Mouse (Mus musculus) ES-E14 (cell line): ENCODE data around the gene Aif1.

ENCODE experiments used
- CHD2 ChIP-seq: IDR thresholded peaks from 2 replicates; pipeline ENCODE4 v1.6.1; 2014; ENCODE audit warnings: mild to moderate bottlenecking, low read depth, low read length, inconsistent platforms
- MAFK ChIP-seq: IDR thresholded peaks from 2 replicates; pipeline ENCODE4 v1.6.1; 2014; ENCODE audit warnings: mild to moderate bottlenecking, low read depth, low read length, inconsistent platforms; ENCODE audit not compliant: insufficient read depth
- ZC3H11A ChIP-seq: IDR thresholded peaks from 2 replicates; pipeline ENCODE4 v1.6.1; 2012; ENCODE audit warnings: low read depth, mild to moderate bottlenecking, inconsistent platforms, low read length, borderline replicate concordance
- ZNF384 ChIP-seq: IDR thresholded peaks from 2 replicates; pipeline ENCODE4 v1.6.1; 2012; ENCODE audit warnings: low read depth, low read length, inconsistent platforms

DNA sequence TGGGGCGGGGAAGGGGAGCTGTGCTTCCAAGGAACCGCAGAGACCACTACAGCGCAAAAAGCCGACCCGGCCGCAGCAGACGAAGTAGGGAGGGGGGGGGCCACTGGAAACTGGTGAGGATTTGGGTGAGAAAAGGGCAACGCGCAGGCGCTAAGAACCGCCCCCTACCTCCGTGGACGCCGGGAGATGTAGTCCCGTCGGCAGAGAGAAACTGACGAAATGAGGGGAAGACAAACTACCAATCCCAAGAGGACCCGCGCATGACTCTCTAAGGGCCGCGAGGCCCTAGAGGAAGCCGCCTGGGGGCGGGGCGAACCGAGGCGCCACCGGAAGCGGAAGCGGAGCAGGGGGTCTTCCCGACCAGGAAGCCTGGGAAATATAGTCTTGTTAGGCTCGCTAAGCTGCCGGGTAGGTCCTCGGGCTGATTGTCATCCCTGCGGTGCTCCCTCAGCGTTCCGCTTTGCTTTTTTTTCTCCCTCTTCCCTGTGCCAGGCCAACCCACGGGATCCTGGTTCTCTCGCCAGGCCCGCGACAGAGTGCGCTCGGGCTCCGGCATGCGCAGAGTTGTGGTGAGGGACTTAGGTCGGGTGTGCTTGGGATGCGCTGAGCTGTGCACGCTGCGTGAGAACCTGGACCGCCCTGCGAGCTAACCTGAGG, 54.6 kb downstream of the Aif1 start, which contains the start of gene Gpank1:
- TF ChIP-seq MAFK (no peak), CHD2 (peak; percentile 81), ZNF384 (peak; percentile 45; the same call in 1 of the 2 replicates), ZC3H11A (no peak)
